Mouse (Mus musculus) cerebellum, adult 18-20 months (tissue): Measurements from ENCODE around the gene Dab2ip.

Experiments
- DNase-seq, 2 experiments: peaks; one replicate each; pipeline ENCODE4 v3.0.0; 2021

Gene Dab2ip

GRCm38 (mm10) chr2:35661454-35662000, 103.5 kb downstream of the Dab2ip start:
- DNase-seq = peak in 1 of 2 experiments; percentile 54

DNA sequence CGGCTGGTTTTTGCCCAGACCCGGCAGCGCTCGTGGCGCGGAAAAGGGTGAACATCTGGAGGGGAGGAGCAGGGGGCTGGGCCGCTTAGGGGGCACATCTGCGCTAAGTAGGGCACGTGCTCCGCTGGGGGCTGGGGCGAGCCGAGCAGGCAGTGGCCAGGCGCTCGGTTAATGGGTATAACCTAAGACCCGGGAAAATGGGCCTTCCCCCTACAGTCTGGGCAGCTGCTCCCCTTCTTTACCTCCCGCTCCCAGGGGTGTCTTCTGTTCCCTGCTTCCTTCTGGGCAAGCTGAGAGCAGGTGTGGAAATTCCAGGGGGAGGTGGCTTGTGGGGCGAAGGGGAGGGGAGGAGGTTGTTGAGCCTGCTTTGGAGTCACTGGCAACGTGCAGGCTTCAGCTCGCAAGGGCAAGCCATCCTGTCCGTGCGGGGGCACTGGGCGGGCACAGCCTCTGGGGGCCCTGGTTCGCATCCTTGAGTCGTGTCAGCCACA, 104.0 kb downstream of the Dab2ip start:
- no peak for DNase-seq

GRCm38 (mm10) chr2:35662738-35663550, 104.9 kb downstream of the Dab2ip start:
- no peak for DNase-seq

DNA sequence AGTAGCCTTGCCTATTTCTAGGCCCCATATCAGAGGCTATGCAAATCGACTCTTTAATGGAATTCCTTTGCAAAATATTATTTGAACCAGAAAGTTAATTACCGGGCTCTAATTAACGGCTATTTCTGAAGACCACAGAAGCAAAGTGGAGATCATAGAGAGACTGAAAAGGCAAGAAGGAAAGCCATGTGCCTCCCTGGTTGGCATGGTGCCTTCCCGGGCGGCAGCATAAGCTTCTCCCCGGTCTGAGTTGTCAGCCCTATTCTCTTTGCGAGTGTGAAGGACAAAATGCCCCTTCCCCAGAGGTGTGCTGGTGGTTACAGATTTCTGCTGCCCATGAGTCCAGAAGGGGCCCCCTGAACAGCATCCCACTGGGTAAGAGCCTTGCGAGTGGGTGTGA, 109.7 kb downstream of the Dab2ip start:
- peak in 1 of 2 experiments; percentile 60 for DNase-seq

GRCm38 (mm10) chr2:35669217-35669616, 111.2 kb downstream of the Dab2ip start:
- no peak for DNase-seq

GRCm38 (mm10) chr2:35669748-35670147, 111.7 kb downstream of the Dab2ip start:
- no peak for DNase-seq

DNA sequence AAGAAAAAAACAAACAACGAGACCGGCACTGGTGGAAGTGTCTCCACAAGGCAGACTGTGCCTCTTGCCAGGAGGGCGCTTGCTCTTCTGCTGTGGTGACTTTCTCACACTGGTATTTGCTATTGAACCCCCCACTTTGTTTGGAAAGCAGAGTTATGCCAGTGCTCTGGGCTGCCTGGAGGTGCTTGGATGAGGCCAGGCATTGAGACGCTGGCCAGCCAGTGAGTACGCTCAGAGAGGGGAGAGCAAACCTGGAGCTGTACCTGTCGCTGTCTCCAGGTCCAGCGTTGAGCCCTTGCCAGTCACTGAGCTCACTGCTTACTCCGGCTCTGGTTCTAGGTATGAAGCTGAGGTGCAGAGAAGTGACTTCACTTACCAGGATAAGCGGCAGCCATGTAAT, 112.2 kb downstream of the Dab2ip start:
- no peak for DNase-seq

DNA sequence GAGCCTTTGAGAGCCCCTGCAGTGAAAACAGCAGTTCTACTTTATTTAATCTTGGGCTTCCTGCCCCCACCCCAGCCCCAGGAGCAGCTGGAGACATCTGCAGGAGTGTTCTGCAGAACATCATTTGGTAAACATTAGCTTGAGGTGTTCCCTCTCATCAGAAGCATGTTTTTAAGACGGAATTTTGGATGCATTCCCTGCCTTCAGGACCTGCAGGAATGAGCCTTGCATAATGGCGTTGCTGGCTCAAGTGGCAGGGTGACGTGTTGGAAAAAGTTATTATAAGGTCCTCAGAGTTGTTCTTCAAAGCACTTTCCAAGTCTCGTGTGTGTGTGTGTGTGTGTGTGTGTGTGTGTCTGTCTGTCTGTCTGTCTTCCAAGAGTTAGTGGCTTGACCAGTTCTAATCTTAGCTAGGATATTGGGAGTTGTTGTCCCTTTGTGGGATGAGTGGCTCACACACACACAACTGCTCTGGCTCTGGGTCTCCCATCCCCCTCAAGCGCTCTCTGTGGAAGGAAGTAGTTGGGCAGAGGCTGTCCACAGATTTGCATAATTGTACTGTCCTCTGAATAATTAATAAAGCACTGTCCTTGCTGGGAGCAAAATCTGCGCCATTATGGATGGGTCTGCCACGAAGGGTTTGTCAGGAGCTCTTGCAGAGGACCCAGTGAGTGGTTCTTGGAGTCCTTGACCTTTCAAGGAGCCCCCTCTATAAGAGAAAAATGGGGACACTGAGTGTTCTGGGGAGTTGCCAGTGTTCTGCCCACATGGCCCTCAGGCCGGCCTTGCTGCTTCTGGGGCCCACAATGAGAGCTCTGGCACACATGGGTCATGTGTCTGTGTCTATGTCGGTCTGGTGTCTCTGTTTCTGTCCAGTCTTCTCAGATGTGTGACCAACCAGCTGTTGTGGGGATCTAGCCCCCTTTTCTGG, 114.2 kb downstream of the Dab2ip start:
- DNase-seq = no peak

GRCm38 (mm10) chr2:35673181-35673580, 115.1 kb downstream of the Dab2ip start:
- no peak for DNase-seq

GRCm38 (mm10) chr2:35673986-35674385, 115.9 kb downstream of the Dab2ip start:
- no peak for DNase-seq

DNA sequence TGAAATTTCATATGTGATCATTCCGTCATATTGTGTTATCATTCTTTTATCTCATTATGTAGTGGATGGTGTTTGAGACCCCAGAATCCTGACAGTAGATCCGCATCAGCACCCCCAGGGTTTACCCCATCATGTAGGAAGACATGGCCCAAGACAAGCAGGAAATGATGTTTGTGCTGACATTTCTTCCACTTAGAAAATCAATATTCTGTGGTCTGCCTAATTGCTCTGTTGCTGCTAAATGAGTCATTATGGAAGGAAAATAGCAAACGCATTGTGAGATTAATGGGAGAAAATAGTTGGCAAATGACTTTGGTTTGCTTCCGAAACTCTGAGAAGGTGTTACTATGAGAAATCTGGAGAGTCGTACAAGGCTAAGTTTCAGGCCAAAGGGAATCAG, 116.4 kb downstream of the Dab2ip start:
- DNase-seq = no peak

DNA sequence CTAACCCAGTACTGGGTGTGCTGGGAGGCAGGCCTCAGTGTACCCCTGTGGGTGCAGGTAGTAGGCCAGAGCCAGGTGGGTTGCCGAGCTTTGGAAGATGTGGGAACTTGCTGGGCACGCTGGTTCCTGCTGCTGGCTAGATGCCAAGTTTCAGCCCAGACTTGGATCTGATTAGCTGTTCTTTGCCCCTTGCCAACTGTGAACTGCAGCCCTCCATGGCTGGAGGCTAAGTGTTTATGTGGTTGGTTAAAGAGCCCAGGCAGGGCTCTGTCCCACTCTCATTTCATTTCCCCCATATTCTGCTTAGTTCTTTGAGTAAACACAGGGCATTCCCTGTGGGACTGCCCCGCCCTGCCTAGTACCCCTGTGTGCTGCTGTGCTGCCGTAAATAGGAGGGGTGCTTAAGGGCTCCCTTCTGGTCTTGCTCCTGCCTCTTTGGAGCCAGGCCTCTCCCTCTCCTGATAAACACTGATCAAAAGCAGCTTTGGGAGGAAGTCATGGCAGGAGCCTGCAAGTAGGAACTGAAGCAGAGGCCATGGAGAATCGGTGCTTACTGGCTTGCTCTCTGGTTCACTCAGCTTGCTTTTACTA, 118.1 kb downstream of the Dab2ip start:
- peak in 1 of 2 experiments; percentile 58 for DNase-seq

DNA sequence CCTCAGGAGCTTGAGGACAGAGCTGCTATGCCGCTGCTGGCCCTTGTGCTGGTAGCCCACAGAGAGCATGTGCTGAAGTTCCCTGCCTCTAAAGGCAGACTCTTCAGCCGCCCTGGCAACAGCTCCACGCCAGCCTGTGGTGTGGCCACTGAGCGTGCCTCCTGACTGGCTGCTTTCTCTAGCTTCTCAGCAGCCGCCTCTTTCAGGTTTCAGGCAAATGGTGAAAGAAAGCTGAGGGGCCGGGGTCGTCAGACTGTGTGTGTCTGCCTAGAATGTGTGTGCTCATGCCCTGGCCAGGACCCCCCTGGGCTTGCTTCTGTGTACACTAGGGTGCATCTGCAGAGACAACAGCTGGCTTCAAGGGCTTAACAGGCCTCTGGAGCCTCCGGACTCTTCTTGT, 119.8 kb downstream of the Dab2ip start:
- peak; percentile 72 to 82 for DNase-seq

- peak in 1 of 2 experiments; percentile 49 for DNase-seq
These were observed 120.4 kb downstream of the Dab2ip start for GRCm38 (mm10) chr2:35678440-35678839.

GRCm38 (mm10) chr2:35679812-35680672, 122.0 kb downstream of the Dab2ip start:
- no peak for DNase-seq

DNA sequence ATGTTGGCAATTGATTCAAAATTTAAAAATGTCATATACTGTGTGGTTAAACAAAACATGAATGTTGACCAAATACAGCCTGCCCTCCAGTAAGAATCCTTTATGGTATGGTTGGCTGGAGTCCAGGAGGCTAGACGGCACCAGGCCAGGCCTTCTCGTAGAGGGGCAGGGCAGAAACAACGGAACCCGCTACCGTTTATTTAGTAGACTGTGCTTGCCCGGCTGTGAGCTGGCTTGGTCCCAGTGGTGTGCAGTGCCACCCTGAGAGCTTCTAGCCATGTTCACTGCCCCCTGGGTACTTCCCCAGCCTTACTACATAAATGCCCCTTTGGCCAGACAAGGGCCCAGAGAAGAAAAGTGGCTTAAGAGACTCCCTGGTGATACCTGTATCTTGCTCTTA, 122.8 kb downstream of the Dab2ip start:
- DNase-seq = peak; percentile 54 to 57

GRCm38 (mm10) chr2:35684005-35684404, 125.9 kb downstream of the Dab2ip start:
- DNase-seq = no peak

GRCm38 (mm10) chr2:35684735-35685312, 126.8 kb downstream of the Dab2ip start:
- DNase-seq = no peak

GRCm38 (mm10) chr2:35686104-35686503, 128.0 kb downstream of the Dab2ip start:
- no peak for DNase-seq

DNA sequence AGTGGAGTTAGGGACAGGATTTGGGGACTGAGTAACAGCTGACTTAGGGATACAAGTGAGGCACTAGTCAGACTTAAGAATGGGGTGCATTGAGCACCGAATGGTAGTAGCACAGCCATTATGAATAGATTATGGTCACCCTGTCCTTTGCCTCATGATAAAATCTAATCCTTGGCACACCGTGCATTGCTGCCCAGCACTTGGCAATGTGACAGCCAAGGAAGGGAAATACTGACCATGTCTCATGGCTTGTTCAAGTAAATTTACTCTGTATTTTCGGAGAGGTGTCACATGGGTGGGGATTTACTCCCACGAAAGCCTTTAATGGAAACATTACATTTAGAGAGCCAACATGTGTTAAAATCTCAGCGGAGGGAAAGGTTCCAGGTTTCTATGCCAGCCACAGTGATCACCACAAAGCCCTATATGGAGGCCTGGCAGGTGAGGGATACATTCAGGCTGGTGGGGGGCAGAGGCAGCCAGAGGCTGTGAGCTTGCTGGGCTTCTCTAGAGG, 129.5 kb downstream of the Dab2ip start:
- DNase-seq = peak in 1 of 2 experiments; percentile 45

DNA sequence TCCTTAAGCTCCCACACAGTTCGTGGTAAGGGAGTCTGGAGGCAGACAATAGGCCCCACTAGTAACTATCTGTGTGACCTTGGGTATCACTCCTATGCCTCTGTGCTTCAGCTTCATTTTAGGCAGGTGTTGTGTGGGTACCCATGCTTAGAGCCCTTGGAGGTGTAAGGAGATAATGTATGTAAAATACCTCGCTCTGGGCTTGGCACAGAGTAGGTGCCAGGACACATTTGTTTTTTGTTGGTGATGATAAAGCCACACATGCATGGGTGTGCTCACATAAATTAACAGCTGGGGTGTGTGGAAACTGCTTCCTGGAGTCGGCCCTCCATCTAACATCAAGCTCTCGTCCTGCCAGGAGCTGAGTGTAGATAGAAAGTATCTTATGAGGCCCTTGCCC, 130.1 kb downstream of the Dab2ip start:
- DNase-seq = no peak
